Mouse (Mus musculus) megakaryocyte, adult 5-6 weeks (primary cell): Measurements from ENCODE around the gene Vwa8. TPM values are rescaled to one million over a fixed set of nuclear protein-coding genes. Genes with fewer than 3 reads are reported as not detected.
A peak's percentile ranks its signal among the peaks of the same experiment; 100 is the strongest.

Experiments
- ATAC-seq: 2 replicates; pipeline ENCODE4 v1.8.0; 2016; ENCODE audit warnings: mild to moderate bottlenecking, inconsistent platforms; ENCODE audit not compliant: poor library complexity, severe bottlenecking
- total RNA-seq, 2 experiments: library from RNA; stranded (forward) in 1 of 2; stranded (reverse) in 1 of 2; fragments of 153-499, 151-499 nt in 1 of 2; fragments of 221-1000, 200-1000 nt in 1 of 2; gene quantifications; 2 replicates each; pipeline versions ENCODE4 v1.2.3 to v1.2.4; 2015 to 2017

The Vwa8 gene
- total RNA-seq, 2 experiments from 2014 or later = 7.5 to 9.0 TPM

DNA sequence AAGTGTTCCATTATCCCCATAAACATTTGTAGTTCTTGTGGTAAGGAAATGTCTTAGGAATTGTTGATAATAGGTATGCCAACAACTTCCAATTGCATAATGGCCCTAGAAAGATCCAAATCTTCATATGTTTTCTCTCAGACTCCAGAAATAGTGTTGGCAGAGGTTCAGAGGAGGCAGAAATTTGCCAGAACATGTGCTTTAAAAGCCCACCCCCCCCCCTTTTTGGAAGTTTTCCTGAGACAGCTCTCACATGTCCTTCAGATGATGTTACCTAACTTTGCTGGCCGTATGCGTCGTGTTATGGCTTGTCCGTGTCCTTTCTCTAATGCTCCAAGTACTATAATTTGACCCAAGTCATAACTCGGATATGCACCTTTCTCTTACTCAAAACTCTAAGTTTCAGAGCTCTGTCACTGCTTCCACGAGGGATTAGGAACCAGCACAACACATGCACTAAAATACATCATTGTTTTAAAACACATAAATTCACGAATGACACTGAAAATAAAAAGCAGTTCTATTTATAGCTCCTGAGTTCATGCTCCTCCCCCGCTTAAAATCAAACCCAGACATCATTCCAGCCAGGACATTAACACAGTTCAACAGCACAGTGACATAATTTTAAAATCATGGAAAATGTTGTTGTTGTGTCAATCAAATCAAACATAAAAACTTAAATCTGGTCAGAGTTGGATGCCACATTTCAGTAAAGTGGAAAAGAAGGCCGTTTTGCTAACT, 227.9 kb downstream of the Vwa8 start:
- ATAC-seq = no peak

DNA sequence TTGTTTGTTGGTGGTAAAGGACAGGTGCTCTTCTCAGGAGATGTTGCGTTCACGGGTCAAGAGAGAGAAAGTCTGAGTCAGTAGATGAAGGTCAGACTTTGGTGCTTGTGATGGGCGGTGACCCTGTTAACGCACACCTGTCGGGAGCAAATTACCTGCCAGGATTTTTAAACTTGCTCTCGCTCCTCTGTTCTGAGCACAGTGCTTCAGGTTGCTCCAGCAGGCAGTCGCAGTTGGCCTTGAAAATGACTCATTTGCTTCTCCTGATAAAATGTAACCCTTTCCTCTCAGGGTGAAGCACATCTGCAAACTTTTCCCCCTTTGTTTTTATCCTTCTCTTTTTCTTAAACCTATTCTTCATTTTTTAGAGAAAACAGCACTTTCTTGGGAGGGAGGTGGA, 234.7 kb downstream of the Vwa8 start:
- ATAC-seq = no peak

DNA sequence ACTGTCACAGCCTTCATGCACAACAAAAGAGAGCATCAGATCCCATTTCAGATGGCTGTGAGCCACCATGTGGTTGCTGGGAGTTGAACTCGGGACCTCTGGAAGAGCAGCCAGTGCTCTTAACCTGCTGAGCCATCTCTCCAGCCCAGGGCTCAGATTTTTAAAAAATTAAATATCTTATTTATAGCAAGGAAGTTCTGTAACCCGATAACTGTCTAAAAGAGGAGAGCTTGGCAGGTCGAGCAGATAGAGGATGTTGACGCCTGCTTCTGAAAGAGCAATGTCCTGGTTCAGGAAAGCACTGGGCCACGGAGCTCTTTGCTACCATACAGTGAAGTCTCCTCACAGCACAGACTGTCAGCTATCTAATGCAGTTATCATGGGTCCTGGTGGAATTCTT, 237.2 kb downstream of the Vwa8 start:
- no peak for ATAC-seq

DNA sequence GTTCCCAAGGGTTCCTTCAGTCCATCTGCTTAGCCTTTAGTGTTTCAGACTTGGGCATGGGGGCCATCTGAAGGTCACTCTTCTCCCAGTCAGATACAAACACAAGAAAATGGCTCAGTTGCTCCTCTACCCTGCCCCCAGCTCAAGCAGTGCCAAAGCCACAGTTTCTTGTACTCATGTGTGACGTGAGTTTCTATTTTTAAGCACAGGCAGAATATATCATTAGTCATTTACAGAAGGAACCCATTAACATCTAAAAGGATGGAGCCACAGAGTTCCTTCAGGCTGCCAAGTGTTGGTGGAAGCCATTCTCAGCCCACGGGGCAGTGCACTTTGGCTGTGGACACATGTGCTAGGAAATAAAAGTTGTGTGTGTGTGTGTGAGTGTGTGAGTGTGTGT, 240.6 kb downstream of the Vwa8 start:
- ATAC-seq = no peak

DNA sequence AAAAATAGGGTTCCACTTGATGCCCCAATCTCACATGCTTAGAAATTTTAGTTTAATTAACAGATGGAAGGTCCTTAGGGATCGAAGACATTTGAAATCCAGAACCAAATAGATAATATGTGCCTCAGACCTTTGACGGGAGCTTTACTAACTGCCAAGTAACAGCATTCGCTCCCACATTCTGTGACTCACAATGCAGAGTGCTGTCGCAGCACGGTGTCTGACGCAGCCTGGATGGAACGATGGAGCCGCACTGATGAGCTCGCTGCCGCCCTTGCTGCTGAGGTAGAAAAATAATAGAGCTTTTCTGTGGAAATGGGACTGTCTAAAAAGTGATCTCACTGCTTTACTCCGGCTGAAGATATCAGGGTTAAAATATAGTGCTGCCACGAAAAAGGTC, 248.3 kb downstream of the Vwa8 start:
- ATAC-seq = no peak

DNA sequence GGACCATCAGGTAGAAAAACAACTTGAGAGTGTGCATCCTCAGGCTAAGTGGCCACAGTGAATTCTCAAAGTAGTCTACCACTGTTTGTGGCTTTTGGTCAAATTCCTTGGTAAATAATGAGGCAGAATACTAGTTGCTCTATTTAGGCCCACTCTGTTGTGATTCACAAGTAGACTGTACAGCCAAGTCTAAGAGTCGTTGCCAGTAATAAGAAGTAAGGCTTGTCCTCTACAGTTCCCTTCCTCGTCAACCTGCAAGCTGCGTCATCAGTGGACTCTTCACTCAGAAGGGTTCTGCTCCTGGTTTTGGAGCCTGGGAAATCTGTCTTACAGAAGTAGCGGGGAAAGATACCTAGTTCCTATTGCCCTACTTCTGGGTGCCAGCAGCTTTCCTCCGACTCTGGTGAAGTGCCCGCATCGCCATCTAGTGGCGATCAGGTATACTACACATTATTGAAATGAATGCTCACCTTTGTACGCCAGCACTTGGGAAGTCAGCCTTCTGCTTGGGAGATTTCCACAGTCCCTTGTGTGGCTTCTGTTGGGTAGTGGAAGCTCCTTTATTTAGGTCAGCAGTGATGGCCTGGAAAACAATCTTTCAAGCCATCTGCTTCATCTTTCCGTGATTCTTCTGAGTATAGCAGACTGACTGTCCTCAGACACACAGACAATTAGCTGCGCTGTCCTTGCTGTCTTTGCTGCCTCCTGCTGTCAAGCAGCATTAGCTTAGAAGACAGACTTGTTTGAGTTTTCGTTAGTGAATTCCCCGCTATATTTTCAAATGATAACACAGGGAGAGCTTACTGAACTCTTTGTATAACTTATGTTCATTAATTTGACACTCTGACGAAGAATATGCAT, 258.0 kb downstream of the Vwa8 start:
- ATAC-seq = peak; percentile 98

DNA sequence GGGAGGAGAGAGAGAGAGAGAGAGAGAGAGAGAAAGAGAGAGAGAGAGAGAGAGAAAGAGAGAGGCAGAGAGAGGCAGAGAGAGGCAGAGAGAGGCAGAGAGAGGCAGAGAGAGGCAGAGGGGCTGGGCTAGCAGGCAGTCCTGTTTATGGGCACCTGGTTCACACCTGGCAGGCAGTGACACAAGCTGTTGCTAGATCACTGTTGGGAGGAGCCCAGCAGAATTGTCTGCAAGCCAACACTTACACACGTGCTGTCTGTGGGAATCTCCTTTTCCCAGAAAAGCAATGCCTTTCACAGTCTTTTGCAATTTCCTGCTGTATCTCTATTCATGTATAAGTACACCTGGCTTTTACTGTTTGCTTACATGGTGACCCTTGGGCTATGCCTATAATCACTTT, 260.5 kb downstream of the Vwa8 start:
- ATAC-seq = no peak

DNA sequence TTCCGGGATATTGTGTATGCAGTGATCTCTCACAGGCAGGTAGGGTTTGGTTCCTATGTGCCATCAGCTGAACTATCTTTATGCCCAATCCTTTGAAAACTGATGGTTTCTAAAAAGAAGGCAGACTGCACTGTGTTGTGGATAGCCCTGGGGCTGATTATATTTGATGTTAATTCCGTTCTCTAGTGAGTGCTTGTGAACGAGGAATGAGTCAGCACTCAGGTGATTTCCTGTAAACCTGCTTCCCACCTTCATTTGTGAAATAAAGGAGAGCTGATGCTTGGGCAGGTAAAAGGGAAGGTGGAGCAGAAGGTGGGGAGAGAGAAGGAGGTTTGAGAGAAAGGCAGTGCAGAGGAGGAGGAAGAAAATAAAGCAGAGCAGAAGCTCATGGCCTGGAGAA, 261.2 kb downstream of the Vwa8 start:
- ATAC-seq = no peak

DNA sequence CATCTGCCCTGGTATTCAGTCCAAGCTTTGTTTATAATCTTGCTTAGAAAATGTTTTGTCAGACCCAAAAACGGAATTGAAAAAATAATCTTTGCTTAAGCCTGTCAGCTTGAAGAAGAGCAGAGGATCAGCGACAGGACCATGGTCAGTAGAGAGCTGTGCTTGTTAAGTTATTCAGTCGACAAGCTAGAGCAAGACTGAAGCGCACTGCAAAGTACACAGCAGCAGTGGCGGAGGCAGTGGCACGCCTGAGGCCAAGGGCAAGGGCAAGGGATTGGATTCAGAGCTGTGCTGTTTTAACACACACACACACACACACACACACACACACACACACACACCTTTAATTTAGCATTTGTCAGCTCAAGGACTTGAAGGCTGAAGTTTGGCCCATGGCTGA, 263.2 kb downstream of the Vwa8 start:
- ATAC-seq = no peak

DNA sequence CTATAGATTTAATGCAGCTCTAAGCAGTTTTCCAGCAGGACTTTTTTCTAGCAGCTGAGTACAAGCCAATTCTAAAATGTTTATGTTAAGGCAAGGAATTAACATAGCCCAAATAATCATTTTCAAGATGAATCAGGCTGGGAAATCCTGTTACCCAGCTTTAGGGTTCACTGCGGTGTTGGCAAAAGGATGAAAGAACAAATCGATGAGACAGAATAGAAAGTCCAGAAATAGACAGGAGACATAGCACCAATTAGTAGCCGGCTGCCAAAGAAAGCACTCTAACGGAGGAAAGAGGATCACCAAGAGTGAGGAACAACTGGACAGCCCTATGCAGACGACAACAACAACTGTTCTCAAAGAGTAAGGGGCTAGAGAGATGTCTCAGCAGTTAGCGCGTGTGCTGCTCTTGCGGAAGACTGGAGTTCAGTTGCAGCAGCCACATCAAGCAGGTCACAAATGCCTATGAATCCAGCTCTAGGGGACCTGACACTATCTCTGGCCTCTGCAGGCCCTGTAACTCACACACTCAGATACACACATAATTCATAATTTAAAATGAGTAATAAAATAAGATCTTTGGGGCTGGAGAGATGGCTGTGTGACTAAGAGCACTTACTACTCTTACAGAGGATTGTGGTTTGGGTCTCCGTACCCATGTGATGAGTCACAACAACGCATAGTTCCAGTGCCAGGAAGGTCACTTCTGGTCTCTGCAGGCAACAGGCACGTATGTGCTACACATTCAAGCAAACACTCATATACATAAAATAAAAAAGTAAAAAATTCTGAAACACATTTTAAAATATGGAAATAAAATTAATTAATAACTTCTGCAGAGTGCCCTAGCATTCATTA, 265.9 kb downstream of the Vwa8 start:
- no peak for ATAC-seq

DNA sequence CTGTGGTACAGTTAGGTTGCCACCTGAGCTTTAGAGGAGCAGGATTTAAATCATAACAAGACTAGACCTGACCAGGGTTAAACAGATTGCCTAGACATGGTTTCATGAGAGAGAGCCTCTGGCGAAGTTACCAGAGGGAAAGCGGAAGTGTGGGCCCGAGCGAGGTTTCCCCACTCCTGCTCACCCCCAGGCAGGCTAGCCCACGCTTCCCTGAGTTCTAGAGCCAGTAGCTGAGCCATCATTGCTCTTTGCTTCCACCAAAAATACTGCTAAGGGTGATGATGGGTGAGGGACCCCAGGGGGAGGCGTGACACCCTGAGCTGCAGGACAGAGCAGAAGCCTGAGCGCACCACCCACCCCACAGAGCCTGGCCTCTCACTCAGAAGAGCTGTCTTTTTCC, 269.6 kb downstream of the Vwa8 start:
- ATAC-seq = peak; percentile 86

DNA sequence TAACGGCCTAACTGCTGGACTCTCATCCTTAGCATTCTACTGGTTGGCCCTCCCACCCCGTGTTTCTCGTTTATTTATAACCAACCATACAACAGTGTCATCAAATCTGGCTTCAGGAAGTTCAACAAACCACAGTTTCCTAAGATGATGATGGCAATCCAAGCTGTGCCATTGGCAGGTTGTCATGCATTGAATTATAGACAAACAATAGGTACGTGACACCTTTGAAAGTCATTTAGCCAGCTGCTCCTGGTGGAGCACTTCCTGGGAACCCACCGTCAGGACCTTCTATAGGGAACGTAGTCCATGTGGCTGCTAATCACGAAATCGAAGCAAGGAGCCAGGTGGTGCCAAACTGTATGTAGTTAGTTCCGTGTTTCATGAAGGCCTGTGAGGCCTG, 270.5 kb downstream of the Vwa8 start:
- no peak for ATAC-seq

DNA sequence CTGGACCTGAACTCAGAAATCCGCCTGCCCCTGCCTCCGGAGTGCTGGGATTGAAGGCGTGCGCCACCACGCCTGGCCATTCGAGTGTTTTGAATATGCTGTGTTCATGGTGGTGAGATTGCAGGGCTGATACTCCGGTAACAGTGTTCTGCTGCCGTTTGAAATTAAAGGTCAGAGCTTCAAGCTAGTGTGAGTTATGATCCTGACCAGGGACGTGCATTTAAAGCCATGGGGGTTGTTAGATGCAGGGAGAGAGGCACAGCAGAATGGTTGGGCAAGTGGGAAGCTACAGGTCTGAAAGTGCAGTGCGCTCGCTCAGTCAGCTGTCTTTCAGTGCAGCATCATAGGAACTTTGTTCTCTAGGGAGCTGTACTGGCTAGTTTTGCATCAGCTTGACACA, 271.8 kb downstream of the Vwa8 start:
- ATAC-seq = no peak

DNA sequence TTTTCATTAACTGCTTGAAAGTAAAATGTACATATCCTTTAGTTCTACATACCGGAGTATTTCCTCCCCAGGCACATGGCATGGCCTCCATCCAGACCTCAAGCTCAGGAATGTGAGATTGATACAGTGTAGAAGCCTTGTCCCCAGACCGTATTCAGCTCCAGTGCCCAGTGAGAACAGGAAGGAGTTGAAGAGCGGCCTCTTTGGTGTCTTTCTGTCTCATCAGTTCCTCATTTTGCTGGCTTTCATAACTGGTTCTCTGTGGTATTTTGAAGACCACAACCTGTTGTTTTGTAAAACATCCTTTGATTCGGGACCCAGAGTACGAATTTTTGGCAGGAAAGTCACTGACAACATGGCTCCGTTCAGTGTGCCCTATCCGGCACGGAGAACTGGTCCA, 274.6 kb downstream of the Vwa8 start:
- peak; percentile 92 for ATAC-seq

DNA sequence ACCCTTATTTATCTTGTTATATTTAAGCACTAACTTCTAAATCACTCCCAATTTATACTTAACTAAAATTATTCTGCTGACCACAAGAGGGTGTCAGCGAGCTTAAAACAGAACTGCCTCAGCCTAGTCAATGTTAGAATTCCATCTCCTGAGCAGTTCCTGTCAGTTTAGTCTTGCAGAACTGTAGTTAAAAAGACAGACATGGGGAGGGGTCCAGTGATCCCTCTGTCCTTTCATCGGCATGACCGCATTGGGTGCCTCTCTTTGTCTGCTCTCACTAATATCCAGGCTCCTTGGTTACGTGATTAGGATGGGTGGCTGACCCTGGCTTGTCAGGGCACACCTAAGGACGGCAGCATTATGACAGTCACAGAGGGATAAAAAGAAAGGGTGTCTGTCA, 275.8 kb downstream of the Vwa8 start:
- peak; percentile 53 for ATAC-seq

DNA sequence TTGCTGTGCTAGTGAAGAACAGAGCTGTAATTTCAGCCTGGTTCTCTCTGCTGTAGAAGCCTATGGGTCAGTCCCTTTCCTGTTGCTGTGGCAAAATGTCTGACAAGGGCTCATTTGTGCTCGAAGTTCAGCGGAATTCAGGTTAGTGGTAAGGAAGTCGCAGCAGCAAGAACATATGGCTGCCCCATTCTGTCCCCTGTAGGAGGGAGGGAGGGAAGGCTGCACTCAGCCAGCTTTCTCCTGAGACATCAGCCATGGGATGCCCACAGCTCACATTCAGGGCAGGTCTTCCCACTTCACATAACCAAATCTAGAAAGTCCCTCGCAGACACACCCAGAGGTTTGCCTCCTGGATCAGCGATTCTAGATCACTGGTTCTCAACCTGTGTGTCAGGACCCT, 277.3 kb downstream of the Vwa8 start:
- ATAC-seq = no peak

DNA sequence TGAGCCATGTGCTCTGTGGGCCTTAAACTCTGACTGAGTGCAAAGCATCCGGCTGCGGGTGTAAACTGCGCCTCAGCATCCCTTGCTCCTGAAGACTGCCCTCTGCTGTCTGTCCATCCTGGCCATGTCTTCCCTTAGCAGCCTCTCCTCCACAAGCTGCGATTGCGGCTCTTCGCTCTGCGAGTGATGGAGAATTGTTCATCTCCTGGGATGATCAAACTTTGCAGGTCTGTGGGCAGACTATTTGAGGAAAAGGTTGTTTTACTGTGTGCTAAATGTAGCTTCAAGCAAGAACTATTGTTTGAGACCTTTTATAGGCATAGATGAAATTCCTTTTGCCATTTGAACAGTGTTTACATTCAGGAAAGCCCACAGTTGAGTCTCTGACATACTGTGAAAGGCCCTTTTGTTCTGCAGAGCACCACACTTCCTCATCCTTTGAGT, 286.1 kb downstream of the Vwa8 start:
- no peak for ATAC-seq

DNA sequence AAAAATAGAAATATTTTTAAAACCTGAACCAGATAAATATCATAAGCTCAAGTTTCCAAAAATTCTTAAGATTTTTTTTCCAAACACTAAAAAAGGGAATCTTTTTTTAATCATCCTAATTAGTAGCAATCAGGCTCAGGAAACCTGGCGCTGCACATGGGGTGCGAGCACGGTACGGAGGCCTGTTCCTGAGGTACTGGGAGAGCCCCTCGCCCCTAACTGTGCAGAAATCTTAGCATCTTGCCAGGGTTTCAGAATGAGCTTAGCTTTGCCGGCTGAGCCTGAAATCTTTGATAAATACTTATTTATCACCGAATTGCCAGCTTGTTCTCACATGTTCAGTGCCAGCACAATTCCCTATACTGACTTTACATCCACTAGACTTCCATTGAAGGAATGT, 286.6 kb downstream of the Vwa8 start:
- ATAC-seq = no peak

DNA sequence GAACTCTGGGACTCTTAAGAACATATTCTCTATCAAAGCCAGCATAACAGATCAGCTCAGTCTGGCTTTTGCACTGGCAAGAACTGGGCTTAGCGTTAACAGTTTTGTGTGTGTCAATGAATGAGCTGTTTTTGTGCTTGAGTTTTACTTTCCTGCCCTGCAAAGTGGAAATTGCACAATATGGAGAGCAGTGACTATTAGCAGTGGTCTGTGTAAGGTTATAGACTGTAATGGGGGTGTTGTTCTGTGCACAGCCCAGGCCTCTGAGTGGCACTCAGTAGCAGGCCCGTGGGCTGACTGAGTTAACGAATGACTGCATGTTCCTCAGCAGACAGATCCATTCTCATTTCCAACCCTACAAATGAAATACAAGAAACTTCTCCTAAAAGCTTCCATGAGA, 287.7 kb downstream of the Vwa8 start:
- ATAC-seq = no peak

DNA sequence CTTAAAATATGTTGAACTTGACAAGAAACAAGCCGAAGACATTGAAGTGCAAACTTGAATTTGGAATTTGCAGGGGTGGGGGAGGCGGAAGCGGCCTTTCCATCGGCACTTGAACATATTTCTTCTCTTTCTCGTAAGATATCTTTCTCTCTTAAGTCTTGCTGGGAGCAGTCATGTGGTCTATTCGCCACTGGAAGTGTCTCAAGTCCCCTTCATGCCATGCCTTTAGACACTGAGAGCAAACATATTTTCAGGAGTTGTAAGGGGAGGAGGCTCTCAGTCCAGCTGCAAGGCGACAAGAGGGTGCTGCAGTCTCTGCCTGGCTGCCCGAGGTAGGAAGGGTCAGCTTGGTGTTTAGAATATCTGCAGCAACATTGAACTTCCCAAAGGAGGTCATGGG, 288.2 kb downstream of the Vwa8 start:
- no peak for ATAC-seq

DNA sequence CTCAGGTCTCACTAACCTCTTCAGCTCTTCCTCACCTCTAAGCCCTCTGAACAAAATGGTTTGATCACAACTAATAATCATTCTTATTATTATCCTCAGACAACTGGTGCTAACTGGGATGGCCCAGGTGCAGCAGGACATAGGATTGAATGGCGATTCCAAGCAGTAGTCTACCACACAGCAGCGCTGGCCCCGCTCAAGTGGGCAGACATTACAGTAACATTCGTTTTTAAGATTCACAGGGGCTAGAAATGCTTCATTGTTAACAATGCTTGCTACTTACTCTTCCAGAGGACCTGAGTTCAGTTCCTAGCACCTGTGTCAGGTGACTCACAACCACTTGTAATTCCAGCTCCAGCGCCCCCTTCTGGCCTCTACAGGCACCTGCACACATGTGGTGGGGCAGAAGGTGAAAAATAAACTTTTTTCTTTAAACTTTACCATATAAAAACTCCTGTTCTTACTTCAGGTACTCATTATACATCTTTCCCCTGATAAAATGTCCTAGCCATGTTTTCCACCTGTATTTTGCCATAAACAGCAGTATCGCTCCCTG, 290.3 kb downstream of the Vwa8 start:
- no peak for ATAC-seq
